Mouse (Mus musculus): Measurements from ENCODE around the gene Ubac2. TPM values are rescaled to one million over a fixed set of nuclear protein-coding genes. Genes with fewer than 3 reads are reported as not detected.

The Ubac2 gene
- total and polyA plus RNA-seq, 3 experiments = 32.8 to 40.1 (median 35.5) TPM

GRCm38 (mm10) chr14:121909868-121910267, 31.4 kb downstream of the Ubac2 start:
- in situ Hi-C loops (cut with MboI; ENCODE audit: low pct_ligation_motif_present, low pct_unique_long_range_greater_than_20kb, low sequenced_read_pairs) (no loop called here), dilution Hi-C loops (cut with MboI; ENCODE audit: extremely low pct_ligation_motif_present, extremely low pct_unique_long_range_greater_than_20kb, low sequenced_read_pairs) (no loop called here)
- Histone ChIP-seq H3K4me1 (ENCODE audit: control insufficient read depth in 1 of 2, insufficient read depth in 2 of 2) (peaks cover 20 to 85% of the 10 kb centered on the region in 2 experiments), H3K9me3 (replicated peaks; ENCODE audit: low read length) (no peaks in the 10 kb centered on the region), H3K27ac (ENCODE audit: insufficient read depth, low read depth) (peak overlapping the region; percentile 39), H3K4me3 (replicated peaks in 1 of 3; ENCODE audit: low read depth in 2 of 3, low read length in 2 of 3, poor library complexity in 1 of 3) (no peak overlapping the region), H3K79me2 (replicated peaks; ENCODE audit: control insufficient read depth, extremely low read depth, insufficient read depth, poor library complexity, severe bottlenecking) (peaks cover 43% of the 10 kb centered on the region), H3K4me2 (ENCODE audit: insufficient read depth, low read depth, poor library complexity, severe bottlenecking) (no peak overlapping the region), H3K36me3 (replicated peaks in 1 of 2; ENCODE audit: control insufficient read depth in 1 of 2, insufficient read depth in 1 of 2, low read length in 1 of 2) (peaks cover 31 to 63% of the 10 kb centered on the region in 2 experiments), H3K9ac (ENCODE audit: insufficient read depth, low read depth) (no peak overlapping the region), H3K27me3 (replicated peaks) (no peaks in the 10 kb centered on the region)
- peak; percentile 72 for DNase-seq (ENCODE audit: extremely low read depth)
- TF ChIP-seq NELFE (IDR thresholded peaks at IDR 0.05; ENCODE audit: low read depth, low read length) = no peak
- no peak for TF ChIP-seq UBTF (IDR thresholded peaks at IDR 0.05; ENCODE audit: low read depth, low read length)
- no peak for TF ChIP-seq KAT2A (IDR thresholded peaks at IDR 0.05; ENCODE audit: insufficient replicate concordance, low read length)
- TF ChIP-seq TBP (conservative IDR thresholded peaks at IDR 0.05; ENCODE audit: low read depth, low read length) = no peak
- 0 out of 2 replicates have a peak, but pooled peaks have one; percentile 29 for TF ChIP-seq POLR2A (IDR thresholded peaks at IDR 0.05; ENCODE audit: low read depth, low read length)
- no peak for TF ChIP-seq ZMIZ1 (IDR thresholded peaks at IDR 0.05; ENCODE audit: low read depth, low read length)
- no peak for TF ChIP-seq RAD21 (IDR thresholded peaks at IDR 0.05; ENCODE audit: low read depth, low read length)
- no peak for TF ChIP-seq POLR2AphosphoS2 (IDR thresholded peaks at IDR 0.05; ENCODE audit: low read depth, low read length)

GRCm38 (mm10) chr14:121912501-121912900, 34.1 kb downstream of the Ubac2 start:
- H3K9me3 ChIP-seq (replicated peaks; ENCODE audit: low read length) = no peaks in the 10 kb centered on the region
- peaks cover 14 to 72% of the 10 kb centered on the region in 2 experiments for H3K4me1 ChIP-seq (ENCODE audit: control insufficient read depth in 1 of 2, insufficient read depth in 2 of 2)
- no peaks in the 10 kb centered on the region for H3K27me3 ChIP-seq (replicated peaks)
- no peak overlapping the region for H3K4me2 ChIP-seq (ENCODE audit: insufficient read depth, low read depth, poor library complexity, severe bottlenecking)
- TF ChIP-seq JUN (IDR thresholded peaks at IDR 0.05; ENCODE audit: insufficient read depth, low read depth, low read length) = no peak
- TF ChIP-seq CHD2 (IDR thresholded peaks at IDR 0.05; ENCODE audit: low read length) = no peak
- H3K4me3 ChIP-seq (replicated peaks in 1 of 3; ENCODE audit: low read depth in 2 of 3, low read length in 2 of 3, poor library complexity in 1 of 3) = no peak overlapping the region
- in situ Hi-C loops (cut with MboI; ENCODE audit: low pct_ligation_motif_present, low pct_unique_long_range_greater_than_20kb, low sequenced_read_pairs) (no loop called here), dilution Hi-C loops (cut with MboI; ENCODE audit: extremely low pct_ligation_motif_present, extremely low pct_unique_long_range_greater_than_20kb, low sequenced_read_pairs) (no loop called here)
- no peak overlapping the region for H3K27ac ChIP-seq (ENCODE audit: insufficient read depth, low read depth)
- peaks cover 31 to 56% of the 10 kb centered on the region in 2 experiments for H3K36me3 ChIP-seq (replicated peaks in 1 of 2; ENCODE audit: control insufficient read depth in 1 of 2, insufficient read depth in 1 of 2, low read length in 1 of 2)
- no peak overlapping the region for H3K9ac ChIP-seq (ENCODE audit: insufficient read depth, low read depth)
- peaks cover 47% of the 10 kb centered on the region for H3K79me2 ChIP-seq (replicated peaks; ENCODE audit: control insufficient read depth, extremely low read depth, insufficient read depth, poor library complexity, severe bottlenecking)
- no peak for DNase-seq (ENCODE audit: extremely low read depth)

- H3K4me3 ChIP-seq (replicated peaks in 1 of 3; ENCODE audit: low read depth in 2 of 3, low read length in 2 of 3, poor library complexity in 1 of 3) = peak overlapping the region; percentile 65 to 80 (median 68)
- dilution Hi-C loops (cut with MboI; ENCODE audit: extremely low pct_ligation_motif_present, extremely low pct_unique_long_range_greater_than_20kb, low sequenced_read_pairs) (no loop called here), in situ Hi-C loops (cut with MboI; ENCODE audit: low pct_ligation_motif_present, low pct_unique_long_range_greater_than_20kb, low sequenced_read_pairs) (no loop called here)
- H3K79me2 ChIP-seq (replicated peaks; ENCODE audit: control insufficient read depth, extremely low read depth, insufficient read depth, poor library complexity, severe bottlenecking) = peaks cover 42% of the 10 kb centered on the region
- peak overlapping the region; percentile 88 for H3K9ac ChIP-seq (ENCODE audit: insufficient read depth, low read depth)
- peak overlapping the region; percentile 99; the same call in 1 of the 2 replicates for H3K4me2 ChIP-seq (ENCODE audit: insufficient read depth, low read depth, poor library complexity, severe bottlenecking)
- no peaks in the 10 kb centered on the region for H3K27me3 ChIP-seq (replicated peaks)
- peaks cover 18 to 74% of the 10 kb centered on the region in 2 experiments for H3K4me1 ChIP-seq (ENCODE audit: control insufficient read depth in 1 of 2, insufficient read depth in 2 of 2)
- DNase-seq (ENCODE audit: extremely low read depth) = no peak
- no peaks in the 10 kb centered on the region for H3K9me3 ChIP-seq (replicated peaks; ENCODE audit: low read length)
- H3K27ac ChIP-seq (ENCODE audit: insufficient read depth, low read depth) = peak overlapping the region; percentile 87
- peaks cover 19 to 48% of the 10 kb centered on the region in 2 experiments for H3K36me3 ChIP-seq (replicated peaks in 1 of 2; ENCODE audit: control insufficient read depth in 1 of 2, insufficient read depth in 1 of 2, low read length in 1 of 2)
- TF ChIP-seq POLR2AphosphoS2 (IDR thresholded peaks at IDR 0.05; ENCODE audit: low read depth, low read length) (no peak), USF2 (conservative IDR thresholded peaks at IDR 0.05; ENCODE audit: low read depth, low read length) (peak; percentile 76), ZC3H11A (IDR thresholded peaks at IDR 0.05; ENCODE audit: low read depth, low read length) (no peak), USF1 (IDR thresholded peaks at IDR 0.05; ENCODE audit: low read depth, low read length) (peak; percentile 80), EP300 (IDR thresholded peaks at IDR 0.05; ENCODE audit: low read length) (no peak), MYC (IDR thresholded peaks at IDR 0.05; ENCODE audit: low read depth, low read length) (0 out of 2 replicates have a peak, but pooled peaks have one; percentile 46), GABPA (IDR thresholded peaks at IDR 0.05; ENCODE audit: insufficient replicate concordance, low read depth, low read length) (no peak), MAX (IDR thresholded peaks at IDR 0.05; ENCODE audit: low read length) (0 out of 2 replicates have a peak, but pooled peaks have one; percentile 35), CHD1 (IDR thresholded peaks at IDR 0.05; ENCODE audit: low read depth, low read length) (0 out of 2 replicates have a peak, but pooled peaks have one; percentile 13), ZMIZ1 (IDR thresholded peaks at IDR 0.05; ENCODE audit: low read depth, low read length) (no peak), MXI1 (IDR thresholded peaks at IDR 0.05; ENCODE audit: low read depth, low read length) (peak; percentile 85; the same call in 1 of the 2 replicates), IRF4 (IDR thresholded peaks at IDR 0.05; ENCODE audit: low read depth, low read length) (no peak), BHLHE40 (IDR thresholded peaks at IDR 0.05; ENCODE audit: low read depth, low read length) (peak; percentile 38; the same call in 1 of the 2 replicates), NRF1 (IDR thresholded peaks at IDR 0.05; ENCODE audit: low read depth, low read length) (no peak), MEF2A (IDR thresholded peaks at IDR 0.05; ENCODE audit: borderline replicate concordance, low read depth, low read length) (no peak)
Measured at GRCm38 (mm10) chr14:121915143-121915542, 36.7 kb downstream of the Ubac2 start.

All from CH12.LX (cell line).